Mouse (Mus musculus): ENCODE data around the gene Unc93b1. TPM values are rescaled to one million over a fixed set of nuclear protein-coding genes. Genes with fewer than 3 reads are reported as not detected.
A peak's percentile ranks its signal among the peaks of the same experiment; 100 is the strongest.

The Unc93b1 gene
- polyA plus RNA-seq, 1 experiment from 2014 or later, result 4.6 TPM

DNA sequence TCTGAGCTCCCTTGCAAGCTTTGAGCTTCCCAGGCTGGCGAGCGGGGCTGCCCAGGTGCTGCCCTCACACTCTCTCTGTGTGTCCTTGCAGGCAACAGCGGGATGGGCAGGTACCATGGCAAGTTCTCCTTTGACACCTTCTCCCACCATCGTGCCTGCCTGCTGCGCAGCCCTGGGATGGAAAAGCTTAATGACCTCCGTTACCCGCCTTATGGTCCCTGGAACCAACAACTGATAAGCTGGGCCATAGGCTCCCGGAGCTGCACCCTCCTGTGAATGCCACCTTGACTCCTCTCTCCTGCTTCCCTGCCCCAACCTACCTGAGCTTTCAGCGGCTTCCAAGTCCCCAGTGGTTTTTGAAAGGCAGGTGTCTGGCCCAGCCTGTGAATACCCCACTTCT lies 45.9 kb downstream of the Unc93b1 start:
- Histone ChIP-seq H3K36me3 (replicated peaks) (no peaks in the 10 kb centered on the region), H3K4me3 (no peak overlapping the region), H3K9me3 (no peaks in the 10 kb centered on the region), H3K4me1 (peaks cover 46% of the 10 kb centered on the region), H3K27ac (no peak overlapping the region), H3K27me3 (ENCODE audit: poor library complexity, severe bottlenecking) (no peaks in the 10 kb centered on the region)
- DNase-seq (ENCODE audit: extremely low spot score, low spot score), result no peak
- 83% methylated on average over 9 of the region's 9 CpGs for WGBS

- no peaks in the 10 kb centered on the region for H3K27me3 ChIP-seq (ENCODE audit: poor library complexity, severe bottlenecking)
- DNase-seq (ENCODE audit: extremely low spot score, low spot score), result no peak
- H3K27ac ChIP-seq, result peak overlapping the region; percentile 75
- H3K4me3 ChIP-seq, result no peak overlapping the region
- H3K9me3 ChIP-seq, result peaks cover 5% of the 10 kb centered on the region
- 33% methylated on average over 9 of the region's 9 CpGs for WGBS
- H3K4me1 ChIP-seq, result peaks cover 54% of the 10 kb centered on the region
- no peaks in the 10 kb centered on the region for H3K36me3 ChIP-seq (replicated peaks)
Measured at GRCm38 (mm10) chr19:3983527-3984200, 48.7 kb downstream of the Unc93b1 start.

GRCm38 (mm10) chr19:3985261-3985681 lies 50.3 kb downstream of the Unc93b1 start:
- H3K4me3 ChIP-seq, result no peak overlapping the region
- no peaks in the 10 kb centered on the region for H3K27me3 ChIP-seq (ENCODE audit: poor library complexity, severe bottlenecking)
- peak; percentile 30 for DNase-seq (ENCODE audit: extremely low spot score, low spot score)
- H3K36me3 ChIP-seq (replicated peaks), result no peaks in the 10 kb centered on the region
- H3K9me3 ChIP-seq, result peaks cover 8% of the 10 kb centered on the region
- H3K27ac ChIP-seq, result peak overlapping the region; percentile 75
- WGBS, result 30% methylated on average over 8 of the region's 8 CpGs
- peaks cover 45% of the 10 kb centered on the region for H3K4me1 ChIP-seq

DNA sequence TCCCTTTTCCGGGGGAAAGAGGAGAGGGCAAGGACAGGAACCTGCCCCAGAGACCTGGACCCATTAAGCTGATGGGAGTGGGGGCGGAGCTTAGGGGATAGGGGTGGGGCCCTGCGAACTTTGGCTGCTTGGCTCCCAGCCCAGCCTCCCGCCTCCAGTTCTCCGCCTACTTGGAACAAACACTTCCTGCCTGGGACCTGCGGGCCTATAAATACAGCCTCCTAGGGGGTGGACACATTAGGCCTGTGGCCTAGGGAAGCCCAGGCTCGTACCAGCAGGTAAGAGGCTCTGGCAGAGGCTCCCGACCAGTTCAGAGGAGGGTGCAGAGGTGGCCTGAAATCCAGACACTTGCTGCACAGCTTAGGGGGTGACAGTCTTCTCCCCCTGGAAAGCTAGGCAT lies 51.3 kb downstream of the Unc93b1 start, which contains the start of gene Acy3:
Gene Acy3 (plus strand): TSS at position 237 of the 400 bp plus-strand sequence.
- peak within 1 kb of the TSS; percentile 75 for H3K27ac ChIP-seq
- WGBS, result 32% methylated on average over 8 of the region's 8 CpGs
- peaks cover 8% of the 10 kb centered on the region for H3K9me3 ChIP-seq
- H3K4me1 ChIP-seq, result peaks cover 43% of the 10 kb centered on the region
- H3K36me3 ChIP-seq (replicated peaks), result no peaks in the 10 kb centered on the region
- H3K27me3 ChIP-seq (ENCODE audit: poor library complexity, severe bottlenecking), result no peaks in the 10 kb centered on the region
- peak; percentile 40 for DNase-seq (ENCODE audit: extremely low spot score, low spot score)
- no peak within 1 kb of the TSS for H3K4me3 ChIP-seq

GRCm38 (mm10) chr19:3988066-3988465 lies 53.1 kb downstream of the Unc93b1 start:
- Histone ChIP-seq H3K27me3 (ENCODE audit: poor library complexity, severe bottlenecking) (no peaks in the 10 kb centered on the region), H3K9me3 (peaks cover 8% of the 10 kb centered on the region), H3K27ac (no peak overlapping the region), H3K4me1 (peaks cover 43% of the 10 kb centered on the region), H3K4me3 (no peak overlapping the region), H3K36me3 (replicated peaks) (no peaks in the 10 kb centered on the region)
- no peak for DNase-seq (ENCODE audit: extremely low spot score, low spot score)
- WGBS, result 89% methylated on average over 14 of the region's 14 CpGs

GRCm38 (mm10) chr19:3988750-3989149 lies 53.8 kb downstream of the Unc93b1 start:
- Histone ChIP-seq H3K4me3 (no peak overlapping the region), H3K4me1 (peaks cover 36% of the 10 kb centered on the region), H3K36me3 (replicated peaks) (no peaks in the 10 kb centered on the region), H3K9me3 (peaks cover 8% of the 10 kb centered on the region), H3K27ac (no peak overlapping the region), H3K27me3 (ENCODE audit: poor library complexity, severe bottlenecking) (no peaks in the 10 kb centered on the region)
- WGBS, result 91% methylated on average over 4 of the region's 4 CpGs
- DNase-seq (ENCODE audit: extremely low spot score, low spot score), result no peak

DNA sequence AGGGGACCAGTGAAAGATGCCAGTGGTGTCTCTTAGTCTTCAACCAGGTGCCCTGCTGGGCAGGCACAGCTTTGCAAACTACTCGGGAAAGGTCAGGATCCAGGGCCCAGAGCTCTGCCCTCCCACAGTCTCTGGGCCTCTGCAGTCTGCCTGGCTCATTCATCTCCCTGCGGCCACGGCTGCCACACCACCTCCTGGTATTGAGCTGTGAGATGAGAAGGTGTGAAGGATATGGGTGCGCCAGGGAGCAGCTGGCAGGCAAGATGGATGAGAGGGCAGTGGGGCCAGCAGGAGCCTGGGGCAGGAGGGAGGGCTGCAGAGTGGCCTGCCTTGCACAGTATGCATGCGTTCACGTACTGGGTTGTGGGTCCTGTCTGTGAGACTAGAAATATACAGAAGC lies 55.8 kb downstream of the Unc93b1 start:
- H3K9me3 ChIP-seq, result peaks cover 8% of the 10 kb centered on the region
- H3K27me3 ChIP-seq (ENCODE audit: poor library complexity, severe bottlenecking), result no peaks in the 10 kb centered on the region
- 0 out of 2 replicates have a peak overlapping the region, but pooled peaks have one; percentile 9 for H3K27ac ChIP-seq
- DNase-seq (ENCODE audit: extremely low spot score, low spot score), result no peak
- H3K36me3 ChIP-seq (replicated peaks), result no peaks in the 10 kb centered on the region
- no peak overlapping the region for H3K4me3 ChIP-seq
- 76% methylated on average over 6 of the region's 6 CpGs for WGBS
- peaks cover 15% of the 10 kb centered on the region for H3K4me1 ChIP-seq

GRCm38 (mm10) chr19:3991562-3991961 lies 56.6 kb downstream of the Unc93b1 start:
- WGBS, result 91% methylated on average over 3 of the region's 3 CpGs
- Histone ChIP-seq H3K27ac (no peak overlapping the region), H3K4me3 (no peak overlapping the region), H3K4me1 (peaks cover 8% of the 10 kb centered on the region), H3K27me3 (ENCODE audit: poor library complexity, severe bottlenecking) (no peaks in the 10 kb centered on the region), H3K36me3 (replicated peaks) (no peaks in the 10 kb centered on the region), H3K9me3 (peaks cover 8% of the 10 kb centered on the region)
- DNase-seq (ENCODE audit: extremely low spot score, low spot score), result no peak

GRCm38 (mm10) chr19:3991966-3992365 lies 57.0 kb downstream of the Unc93b1 start:
- H3K4me1 ChIP-seq, result peaks cover 4% of the 10 kb centered on the region; the same call in 1 of the 2 replicates
- H3K36me3 ChIP-seq (replicated peaks), result no peaks in the 10 kb centered on the region
- H3K4me3 ChIP-seq, result no peak overlapping the region
- 89% methylated on average over 3 of the region's 3 CpGs for WGBS
- DNase-seq (ENCODE audit: extremely low spot score, low spot score), result no peak
- H3K27me3 ChIP-seq (ENCODE audit: poor library complexity, severe bottlenecking), result no peaks in the 10 kb centered on the region
- H3K27ac ChIP-seq, result no peak overlapping the region
- peaks cover 8% of the 10 kb centered on the region for H3K9me3 ChIP-seq

GRCm38 (mm10) chr19:3992416-3992815 lies 57.4 kb downstream of the Unc93b1 start, which contains the start of gene Tbx10:
Gene Tbx10 (plus strand): TSS chr19:3992752.
- H3K36me3 ChIP-seq (replicated peaks), result no peaks in the 10 kb centered on the region
- no peak within 1 kb of the TSS for H3K27ac ChIP-seq

DNA sequence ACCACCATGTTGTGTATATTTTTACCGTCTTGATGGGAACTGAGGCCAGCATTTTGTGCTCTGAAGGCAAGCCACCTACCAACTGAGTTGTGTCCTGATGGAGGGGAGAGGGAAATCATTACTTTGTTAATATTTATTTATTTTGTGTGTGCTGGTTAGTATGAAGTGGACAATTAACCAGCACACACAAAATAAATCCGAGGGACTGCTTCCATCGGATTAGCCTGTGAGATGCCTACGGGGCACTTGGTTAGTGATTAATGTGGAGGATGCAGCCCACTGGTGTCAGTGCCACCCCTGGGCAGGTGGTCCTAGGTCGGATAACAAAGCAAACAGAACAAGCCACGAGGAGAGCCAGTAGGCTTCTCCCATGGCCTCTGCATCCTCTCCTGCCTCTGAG lies 59.9 kb downstream of the Unc93b1 start:
- no peak for DNase-seq (ENCODE audit: extremely low spot score, low spot score)
- Histone ChIP-seq H3K27ac (no peak overlapping the region), H3K4me3 (no peak overlapping the region), H3K36me3 (replicated peaks) (no peaks in the 10 kb centered on the region), H3K4me1 (peaks cover 17% of the 10 kb centered on the region), H3K27me3 (ENCODE audit: poor library complexity, severe bottlenecking) (0 out of 2 replicates have a peak, but pooled peaks cover 3% of the 10 kb centered on the region), H3K9me3 (no peaks in the 10 kb centered on the region)
- WGBS, result 73% methylated on average over 6 of the region's 6 CpGs

More at GRCm38 (mm10) chr19:3992416-3992815, 57.4 kb downstream of the Unc93b1 start, which contains the start of gene Tbx10:
- no peak within 1 kb of the TSS for H3K4me3 ChIP-seq
- WGBS, result 68% methylated on average over 5 of the region's 5 CpGs
- no peak for DNase-seq (ENCODE audit: extremely low spot score, low spot score)
- H3K9me3 ChIP-seq, result peaks cover 8% of the 10 kb centered on the region
- no peaks in the 10 kb centered on the region for H3K27me3 ChIP-seq (ENCODE audit: poor library complexity, severe bottlenecking)
- H3K4me1 ChIP-seq, result 0 out of 2 replicates have a peak, but pooled peaks cover 4% of the 10 kb centered on the region

DNA sequence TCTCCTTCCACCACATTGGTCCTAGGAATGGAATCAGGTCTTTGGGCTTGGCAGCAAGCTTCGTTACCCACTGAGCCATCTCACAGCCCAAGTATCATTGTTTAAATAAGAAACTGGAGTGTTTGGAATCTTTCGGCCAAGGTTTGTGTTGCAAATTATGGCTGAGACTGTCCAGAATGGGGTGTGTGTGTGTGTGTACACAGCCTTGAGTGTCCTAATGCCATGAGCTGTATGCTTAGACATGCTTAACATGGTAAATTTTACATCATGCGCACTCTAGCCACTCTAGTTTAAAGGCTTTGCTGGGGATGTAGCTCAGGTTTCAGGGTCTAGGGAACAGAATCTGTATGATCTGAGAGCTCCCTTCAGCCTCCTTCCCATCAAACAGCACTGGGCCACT lies 60.5 kb downstream of the Unc93b1 start:
- peaks cover 19% of the 10 kb centered on the region for H3K4me1 ChIP-seq
- no peaks in the 10 kb centered on the region for H3K36me3 ChIP-seq (replicated peaks)
- no peak overlapping the region for H3K4me3 ChIP-seq
- no peak for DNase-seq (ENCODE audit: extremely low spot score, low spot score)
- 0 out of 2 replicates have a peak, but pooled peaks cover 3% of the 10 kb centered on the region for H3K27me3 ChIP-seq (ENCODE audit: poor library complexity, severe bottlenecking)
- no peak overlapping the region for H3K27ac ChIP-seq
- H3K9me3 ChIP-seq, result no peaks in the 10 kb centered on the region
- 94% methylated on average over 3 of the region's 3 CpGs for WGBS

GRCm38 (mm10) chr19:3996106-3996505 lies 61.1 kb downstream of the Unc93b1 start:
- 77% methylated on average over 7 of the region's 7 CpGs for WGBS
- H3K4me3 ChIP-seq, result no peak overlapping the region
- H3K27ac ChIP-seq, result no peak overlapping the region
- DNase-seq (ENCODE audit: extremely low spot score, low spot score), result no peak
- 0 out of 2 replicates have a peak, but pooled peaks cover 3% of the 10 kb centered on the region for H3K27me3 ChIP-seq (ENCODE audit: poor library complexity, severe bottlenecking)
- no peaks in the 10 kb centered on the region for H3K36me3 ChIP-seq (replicated peaks)
- no peaks in the 10 kb centered on the region for H3K9me3 ChIP-seq
- H3K4me1 ChIP-seq, result peaks cover 25% of the 10 kb centered on the region
